8 mouse cellular contexts compared by ENCODE assay signal in the genomic region with DNA sequence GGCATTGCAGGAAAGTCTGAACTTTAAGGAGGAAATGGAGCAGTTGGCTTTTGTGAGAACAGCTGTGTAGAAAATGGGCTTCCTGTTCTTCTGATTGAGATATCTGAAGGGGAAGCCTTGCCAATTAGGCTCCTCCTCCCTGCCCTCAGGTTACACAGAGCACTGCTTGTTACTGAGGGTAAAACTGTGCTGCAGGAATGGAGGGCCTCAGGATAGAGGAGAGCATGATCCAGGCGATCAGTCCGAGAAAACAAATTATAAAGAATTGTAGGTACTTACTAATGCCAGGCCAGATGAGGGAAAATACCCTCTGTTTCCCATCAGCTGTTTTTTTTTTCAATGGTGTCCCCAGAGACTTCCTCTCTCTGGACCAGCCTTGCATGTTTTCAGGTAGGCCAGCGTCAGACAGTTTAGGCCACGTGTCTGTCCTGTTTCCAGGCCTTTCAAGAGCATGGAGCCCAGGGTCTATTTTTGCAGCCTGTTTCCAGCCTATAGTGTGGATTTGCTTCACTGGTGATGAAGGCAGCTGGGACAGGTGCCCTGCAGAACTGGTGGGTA.
DNase-seq lines count a peak whose midpoint lies in the region; ATAC-seq and TF ChIP-seq lines count a peak whose summit lies in the region.

No protein-coding gene starts in this region.

- 38% methylated on average over 4 of the region's 4 CpGs for WGBS in heart, embryonic 16.5 days
- 43% methylated on average over 4 of the region's 4 CpGs for WGBS in kidney, postnatal 0 days
- 60% methylated on average over 4 of the region's 4 CpGs for WGBS in midbrain, embryonic 13.5 days
- WGBS in forebrain, embryonic 12.5 days, result 65% methylated on average over 4 of the region's 4 CpGs

- H3K4me1 ChIP-seq in heart, embryonic 16.5 days (ENCODE audit: control insufficient read depth, insufficient read depth, low read length), result peaks cover 7% of the 10 kb centered on the region; the same call in 1 of the 2 replicates
- H3K4me1 ChIP-seq in kidney, postnatal 0 days (replicated peaks; ENCODE audit: insufficient read depth, low read length), result no peaks in the 10 kb centered on the region
- H3K4me1 ChIP-seq in midbrain, embryonic 13.5 days (replicated peaks), result peaks cover 7% of the 10 kb centered on the region; the same call in 1 of the 2 replicates
- no peaks in the 10 kb centered on the region for H3K4me1 ChIP-seq in forebrain, embryonic 12.5 days

- H3K9me3 ChIP-seq in heart, embryonic 16.5 days (replicated peaks; ENCODE audit: control insufficient read depth, low read length), result no peaks in the 10 kb centered on the region
- no peaks in the 10 kb centered on the region for H3K9me3 ChIP-seq in kidney, postnatal 0 days (replicated peaks; ENCODE audit: low read length)
- H3K9me3 ChIP-seq in midbrain, embryonic 13.5 days, result no peaks in the 10 kb centered on the region
- H3K9me3 ChIP-seq in forebrain, embryonic 12.5 days, result no peaks in the 10 kb centered on the region

- no peak overlapping the region for H3K4me3 ChIP-seq in heart, embryonic 16.5 days (ENCODE audit: low read length)
- H3K4me3 ChIP-seq in kidney, postnatal 0 days (replicated peaks; ENCODE audit: low read depth, low read length), result no peak overlapping the region
- H3K4me3 ChIP-seq in midbrain, embryonic 13.5 days (replicated peaks), result no peak overlapping the region
- no peak overlapping the region for H3K4me3 ChIP-seq in left cerebral cortex, adult 2 months
- no peak overlapping the region for H3K4me3 ChIP-seq in forebrain, embryonic 12.5 days (replicated peaks)

- intact Hi-C loops in left cerebral cortex, adult 2 months (cut with DNase I), result no loop called here

- no peaks in the 10 kb centered on the region for H3K27me3 ChIP-seq in heart, embryonic 16.5 days (ENCODE audit: control insufficient read depth, insufficient read depth, low read length)
- no peaks in the 10 kb centered on the region for H3K27me3 ChIP-seq in kidney, postnatal 0 days (ENCODE audit: insufficient read depth, low read length)
- H3K27me3 ChIP-seq in midbrain, embryonic 13.5 days, result no peaks in the 10 kb centered on the region
- H3K27me3 ChIP-seq in forebrain, embryonic 12.5 days, result no peaks in the 10 kb centered on the region

- H3K36me3 ChIP-seq in heart, embryonic 16.5 days (ENCODE audit: control insufficient read depth, insufficient read depth), result no peaks in the 10 kb centered on the region
- H3K36me3 ChIP-seq in kidney, postnatal 0 days (ENCODE audit: insufficient read depth, low read length), result no peaks in the 10 kb centered on the region
- H3K36me3 ChIP-seq in midbrain, embryonic 13.5 days, result no peaks in the 10 kb centered on the region
- H3K36me3 ChIP-seq in forebrain, embryonic 12.5 days (replicated peaks), result no peaks in the 10 kb centered on the region

- H3K4me2 ChIP-seq in heart, embryonic 16.5 days (ENCODE audit: low read depth, low read length), result no peak overlapping the region
- no peak overlapping the region for H3K4me2 ChIP-seq in kidney, postnatal 0 days (ENCODE audit: low read length)
- no peak overlapping the region for H3K4me2 ChIP-seq in midbrain, embryonic 13.5 days (replicated peaks)
- no peak overlapping the region for H3K4me2 ChIP-seq in forebrain, embryonic 12.5 days

- DNase-seq in heart, postnatal 4 days, result no peak
- DNase-seq in R1 (ENCODE audit: low read depth, low spot score), result peak; percentile 36
- peak; percentile 21 for DNase-seq in kidney, postnatal 0 days (ENCODE audit: low spot score)
- no peak for DNase-seq in left cerebral cortex, adult 2 months (ENCODE audit: extremely low spot score in 1 of 2, low spot score in 2 of 2)
- DNase-seq in cerebellum, adult 9-10 months, result no peak

- TF ChIP-seq CTCF in kidney, postnatal 0 days (IDR thresholded peaks at IDR 0.05; ENCODE audit: low read depth), result no peak
- TF ChIP-seq CTCF in left cerebral cortex, adult 2 months (IDR thresholded peaks at IDR 0.05), result no peak

- H3K9ac ChIP-seq in heart, embryonic 16.5 days (ENCODE audit: low read length), result no peak overlapping the region
- no peak overlapping the region for H3K9ac ChIP-seq in kidney, postnatal 0 days (ENCODE audit: low read depth, low read length)
- H3K9ac ChIP-seq in midbrain, embryonic 13.5 days (replicated peaks), result no peak overlapping the region
- no peak overlapping the region for H3K9ac ChIP-seq in forebrain, embryonic 12.5 days

- ATAC-seq in heart, embryonic 16.5 days (replicated peaks; ENCODE audit: extremely low read depth, insufficient read depth, low FRiP score), result peak; percentile 72
- no peak for ATAC-seq in kidney, postnatal 0 days (replicated peaks; ENCODE audit: low FRiP score, low read depth)
- ATAC-seq in midbrain, embryonic 13.5 days, result peak; percentile 50; the same call in 1 of the 2 replicates
- no peak for ATAC-seq in forebrain, embryonic 12.5 days (ENCODE audit: low FRiP score)

- no peak overlapping the region for H3K27ac ChIP-seq in heart, embryonic 16.5 days (ENCODE audit: low read length)
- H3K27ac ChIP-seq in kidney, postnatal 0 days, result no peak overlapping the region
- no peak overlapping the region for H3K27ac ChIP-seq in midbrain, embryonic 13.5 days
- no peak overlapping the region for H3K27ac ChIP-seq in left cerebral cortex, adult 2 months
- no peak overlapping the region for H3K27ac ChIP-seq in forebrain, embryonic 12.5 days

Comparison
In these comparisons a context has a peak if more than half of its experiments do, and no peak if none do; other contexts are left out.
1. ATAC-seq: peak in heart, embryonic 16.5 days (single experiment) and midbrain, embryonic 13.5 days (single experiment); none in kidney, postnatal 0 days (single experiment) and forebrain, embryonic 12.5 days (single experiment).
2. DNase-seq: peak in R1 (single experiment) and kidney, postnatal 0 days (single experiment); none in heart, postnatal 4 days (single experiment), left cerebral cortex, adult 2 months (0 of 2) and cerebellum, adult 9-10 months (single experiment).